Mouse (Mus musculus) left cerebral cortex, adult 8-10 months (tissue): ENCODE results near the gene Stmn1. TPM values are rescaled to one million over a fixed set of nuclear protein-coding genes. Genes with fewer than 3 reads are reported as not detected.

ENCODE experiments used
- DNase-seq, 2 experiments: peaks; one replicate each; pipeline ENCODE4 v3.0.0; 2022; ENCODE audit warnings: low spot score in 2 of 2
- total RNA-seq, 4 experiments: library from RNA; stranded (reverse); gene quantifications; 2 replicates each; pipeline ENCODE4 v1.2.4; 2022

Gene Stmn1
- 1,000 to 10,000 TPM in 1 of 4 experiments, 100 to 1,000 TPM in 3; 935 to 1,017 (median 942) TPM for total RNA-seq

- peak; percentile 86 to 97 for DNase-seq
Measured at GRCm38 (mm10) chr4:134468215-134468575, at the start of gene Stmn1. Stmn1 (plus strand) TSS chr4:134468320.

DNA sequence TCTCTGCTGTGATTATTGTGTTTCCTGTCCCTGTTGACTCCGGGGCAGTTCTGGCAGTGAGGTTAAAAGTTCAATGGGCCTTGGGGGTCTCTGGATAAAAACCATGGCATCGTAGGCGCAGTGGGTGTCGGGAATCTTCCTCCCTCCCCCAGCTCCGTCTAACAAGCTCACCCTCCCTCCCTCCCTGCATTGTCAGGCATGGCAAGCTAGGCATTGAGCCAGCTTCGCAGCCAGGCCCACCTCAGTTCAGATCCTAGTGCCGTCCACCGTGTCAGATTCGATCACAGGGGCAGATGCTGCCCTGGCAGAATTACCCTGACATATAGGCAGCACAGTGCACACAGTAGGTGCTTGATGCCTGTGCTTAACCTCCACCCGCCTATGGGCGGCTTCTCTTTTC is 46.1 kb upstream of the Stmn1 start:
- no peak for DNase-seq

- DNase-seq = no peak
Measured at GRCm38 (mm10) chr4:134423949-134424348, 44.2 kb upstream of the Stmn1 start.

DNA sequence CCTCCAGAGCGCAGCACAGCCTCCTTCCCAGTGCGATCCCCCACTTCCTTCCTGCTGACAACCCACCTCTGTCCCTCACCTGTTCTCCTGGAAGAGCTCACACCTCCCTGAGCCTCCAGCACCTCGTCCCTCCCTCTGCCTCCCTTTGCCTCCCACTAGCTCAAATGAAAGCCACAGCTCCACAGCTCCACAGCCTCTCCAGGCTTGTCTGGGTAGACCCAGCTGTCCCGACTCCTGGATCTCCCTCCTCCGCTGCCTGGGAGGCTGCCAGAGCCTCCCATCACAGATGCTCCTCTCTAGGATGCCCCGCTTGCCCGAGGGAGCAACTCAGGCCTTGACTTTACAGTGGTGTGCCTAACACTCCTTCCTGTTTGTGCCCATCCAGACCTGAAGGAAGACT is 43.0 kb upstream of the Stmn1 start:
- DNase-seq = peak in 1 of 2 experiments; percentile 72

DNA sequence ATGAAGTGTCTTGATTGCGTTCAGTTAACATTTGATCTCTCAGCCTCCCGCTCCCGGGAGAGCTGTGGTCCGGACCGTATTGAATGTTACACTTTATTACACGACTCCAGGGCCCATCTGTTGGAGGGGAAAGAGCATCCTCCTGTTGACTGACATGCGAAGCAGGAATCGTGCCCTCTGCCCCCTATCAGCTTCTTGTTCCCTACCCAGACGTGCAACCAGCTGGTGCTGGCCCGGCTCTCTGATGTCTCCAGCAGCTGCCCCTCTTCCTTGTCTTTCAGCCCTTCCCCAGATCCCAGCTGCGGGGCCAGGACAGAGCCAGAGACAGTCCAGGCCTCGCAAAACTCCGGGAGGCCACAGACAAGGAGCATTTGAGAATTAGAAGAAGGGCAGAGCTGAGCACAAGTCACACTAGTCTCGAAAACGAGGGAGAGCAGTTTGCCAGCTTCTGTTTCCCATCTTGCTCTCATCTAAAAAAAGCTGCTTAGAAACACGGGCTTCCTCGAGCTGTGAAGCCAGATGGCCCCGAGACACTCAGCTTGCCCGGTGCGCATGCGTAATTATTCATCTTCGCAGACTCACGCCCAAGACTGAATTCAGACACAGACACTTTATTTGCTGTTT is 37.6 kb upstream of the Stmn1 start:
- DNase-seq = peak in 1 of 2 experiments; percentile 97

DNA sequence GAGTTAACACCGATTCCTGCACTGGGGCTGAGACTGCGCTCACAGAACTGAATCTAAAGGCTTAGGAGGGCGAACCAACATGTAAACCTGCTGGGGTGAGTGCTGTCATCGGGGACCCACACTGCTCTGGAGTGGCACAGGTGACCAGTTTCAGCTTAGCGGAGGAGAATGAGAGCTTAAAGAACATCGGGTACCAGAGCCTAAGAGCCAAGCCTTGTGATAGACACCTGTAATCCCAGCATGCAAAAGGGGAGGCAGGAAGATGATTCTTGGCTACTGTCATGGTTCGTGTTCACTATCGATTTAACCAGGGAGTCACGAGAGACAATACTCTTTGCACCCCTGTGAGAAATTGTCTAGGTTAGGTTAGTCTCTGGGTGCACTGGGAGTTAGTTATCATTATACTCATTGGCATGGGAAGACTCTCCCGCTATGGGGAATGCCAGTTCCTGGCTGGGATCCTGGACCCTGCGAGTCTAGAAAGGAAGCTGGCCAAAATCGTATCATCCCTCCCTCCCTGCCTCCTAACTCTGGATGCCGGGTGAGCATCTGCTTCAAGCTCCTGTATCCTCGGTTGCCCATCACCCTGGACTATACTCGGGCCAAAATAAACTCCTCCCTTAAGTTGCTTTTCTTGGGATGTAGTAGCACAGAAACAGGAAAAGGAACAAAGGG is 35.3 kb upstream of the Stmn1 start:
- DNase-seq = no peak

DNA sequence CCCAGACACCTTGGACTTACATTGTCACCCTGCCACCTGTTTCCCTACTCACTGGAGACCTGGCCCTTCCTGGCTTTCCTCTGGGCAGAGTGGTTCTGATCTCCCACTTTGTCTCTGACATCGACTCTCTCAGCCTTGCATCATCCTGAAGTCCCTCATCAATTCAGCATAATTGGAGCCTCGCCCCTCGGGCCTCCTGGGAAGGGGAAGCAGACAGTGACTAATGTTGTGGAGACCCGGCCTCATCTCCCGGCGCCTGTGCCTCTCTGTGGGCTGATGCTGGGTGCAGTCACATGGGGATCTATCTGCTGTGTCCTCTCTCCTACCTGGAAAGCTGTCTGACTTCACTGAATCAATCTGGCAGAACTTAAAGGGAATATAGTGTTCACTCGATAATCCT is 31.9 kb upstream of the Stmn1 start:
- DNase-seq = no peak

- DNase-seq = no peak
Measured at GRCm38 (mm10) chr4:134436659-134437058, 31.5 kb upstream of the Stmn1 start.

DNA sequence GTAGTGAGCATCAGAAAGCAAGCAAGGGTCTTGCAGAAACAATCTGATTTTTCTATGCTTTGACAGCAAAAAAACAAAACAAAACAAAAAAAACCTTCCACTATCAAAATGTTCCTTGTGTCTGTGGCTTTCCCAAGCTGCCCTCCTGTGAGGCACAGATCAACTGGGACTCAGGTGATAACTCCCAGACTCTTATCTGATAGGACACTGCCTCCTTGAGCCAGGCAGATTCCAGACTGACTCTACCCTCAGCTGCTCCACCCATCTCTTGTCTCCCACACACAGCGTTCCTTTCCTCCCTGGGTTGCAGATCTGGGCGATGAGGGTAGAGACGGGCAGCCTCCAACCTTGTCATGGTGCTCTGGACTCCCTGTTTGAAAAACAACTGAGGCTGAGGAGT is 29.0 kb upstream of the Stmn1 start:
- DNase-seq = no peak

DNA sequence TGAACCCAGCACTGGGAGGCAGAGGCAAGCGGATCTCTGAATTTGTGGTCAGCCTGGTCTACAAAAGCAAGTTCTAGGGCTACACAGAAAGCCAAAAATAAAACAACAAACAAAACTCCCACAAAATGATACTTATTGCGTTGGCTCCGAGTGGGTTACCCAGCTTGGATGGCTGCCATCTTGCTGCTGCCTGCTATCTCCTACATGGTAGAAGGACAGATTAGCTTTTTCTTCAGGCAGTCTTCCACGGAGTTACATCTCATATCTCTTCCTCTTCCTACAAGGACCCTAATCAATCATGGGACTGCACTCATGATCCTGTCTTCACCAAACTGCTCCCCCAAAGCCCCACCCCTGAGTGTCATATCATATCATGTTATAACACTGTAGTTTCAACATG is 28.2 kb upstream of the Stmn1 start:
- DNase-seq = no peak

- DNase-seq = no peak
Measured at GRCm38 (mm10) chr4:134442216-134442615, 25.9 kb upstream of the Stmn1 start.

DNA sequence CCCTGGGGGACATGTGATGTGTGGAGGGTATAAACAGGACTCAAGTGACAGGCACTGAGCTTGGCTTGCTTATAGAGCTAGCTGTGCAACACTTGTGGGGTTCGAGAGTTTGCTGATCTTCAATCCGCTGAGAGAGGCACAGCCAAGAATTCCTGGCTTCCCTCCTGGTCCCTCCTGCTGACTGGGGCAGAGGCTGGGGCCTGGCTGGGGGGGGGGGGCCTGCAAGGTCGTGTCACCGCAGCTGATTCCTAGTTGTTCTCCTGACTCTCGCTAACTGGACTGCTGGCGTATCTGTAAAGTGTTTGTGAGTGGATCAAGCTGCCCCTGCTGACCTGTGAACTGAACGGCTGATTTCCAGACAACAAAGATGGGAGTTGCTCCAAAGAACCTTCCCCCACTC is 24.5 kb upstream of the Stmn1 start:
- no peak for DNase-seq

- peak in 1 of 2 experiments; percentile 73 for DNase-seq
Measured at GRCm38 (mm10) chr4:134444949-134445348, 23.2 kb upstream of the Stmn1 start.

DNA sequence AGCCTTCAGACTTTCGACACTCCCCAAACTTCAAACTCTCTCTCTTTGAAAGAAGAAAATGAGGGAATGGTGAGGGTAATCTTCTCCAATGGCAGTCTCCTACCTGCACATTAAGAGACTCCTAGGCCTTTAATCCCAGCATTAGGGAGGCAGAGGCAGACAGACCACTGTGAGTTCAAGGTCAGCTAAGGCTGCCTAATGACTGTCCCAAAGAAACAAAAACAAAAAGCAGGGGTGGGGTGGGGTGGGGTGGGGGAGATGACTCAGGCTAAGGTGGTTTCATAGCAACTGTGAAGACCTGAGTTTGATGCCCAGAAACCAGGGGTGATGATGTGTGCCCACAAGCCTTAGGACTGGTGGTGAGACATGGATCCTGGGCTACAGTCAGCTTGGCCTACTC is 22.6 kb upstream of the Stmn1 start:
- no peak for DNase-seq

GRCm38 (mm10) chr4:134447966-134448365 is 20.2 kb upstream of the Stmn1 start:
- DNase-seq = no peak

GRCm38 (mm10) chr4:134449595-134450391 is 18.3 kb upstream of the Stmn1 start:
- peak in 1 of 2 experiments; percentile 63 for DNase-seq

DNA sequence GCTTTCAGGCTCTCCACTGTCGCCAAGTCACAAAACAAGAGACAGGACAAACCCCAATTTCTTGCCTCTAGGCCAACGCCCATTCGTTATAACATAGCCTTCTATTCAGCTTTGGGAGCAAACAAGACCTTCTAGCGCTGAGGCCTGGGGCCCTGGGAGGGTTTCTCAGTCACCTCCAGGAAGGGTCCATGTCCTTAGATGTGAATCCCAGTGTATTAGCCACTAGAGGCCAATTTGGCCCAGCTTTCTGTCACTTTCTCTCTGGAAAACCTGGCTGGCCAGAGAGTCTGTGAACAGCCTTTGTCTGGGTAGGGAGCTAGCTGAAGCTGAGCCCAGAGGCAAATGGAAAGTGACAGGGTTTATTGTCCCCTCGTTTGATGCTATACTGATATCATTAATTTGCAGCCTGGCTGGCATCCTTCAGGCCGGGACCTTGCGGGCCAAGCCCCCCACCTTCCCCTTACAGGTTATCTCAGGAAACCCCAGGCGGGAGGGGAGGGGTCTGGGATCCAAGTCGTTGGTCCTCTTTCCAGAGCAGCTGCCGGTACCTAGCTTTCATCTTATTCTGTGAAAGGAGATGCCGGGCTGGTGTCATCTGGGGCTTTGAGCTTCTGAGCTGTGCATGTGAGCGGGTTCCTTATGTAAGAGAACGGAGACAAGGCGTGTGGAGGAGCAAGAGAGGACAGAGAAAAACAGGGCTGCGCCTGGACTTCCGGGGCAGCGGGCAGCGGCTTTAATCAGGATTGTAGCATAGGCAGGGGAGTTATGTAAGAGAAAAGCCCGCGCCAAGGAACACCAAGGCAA is 17.5 kb upstream of the Stmn1 start:
- peak; percentile 63 to 73 for DNase-seq

- no peak for DNase-seq
Measured at GRCm38 (mm10) chr4:134451484-134451883, 16.6 kb upstream of the Stmn1 start.

DNA sequence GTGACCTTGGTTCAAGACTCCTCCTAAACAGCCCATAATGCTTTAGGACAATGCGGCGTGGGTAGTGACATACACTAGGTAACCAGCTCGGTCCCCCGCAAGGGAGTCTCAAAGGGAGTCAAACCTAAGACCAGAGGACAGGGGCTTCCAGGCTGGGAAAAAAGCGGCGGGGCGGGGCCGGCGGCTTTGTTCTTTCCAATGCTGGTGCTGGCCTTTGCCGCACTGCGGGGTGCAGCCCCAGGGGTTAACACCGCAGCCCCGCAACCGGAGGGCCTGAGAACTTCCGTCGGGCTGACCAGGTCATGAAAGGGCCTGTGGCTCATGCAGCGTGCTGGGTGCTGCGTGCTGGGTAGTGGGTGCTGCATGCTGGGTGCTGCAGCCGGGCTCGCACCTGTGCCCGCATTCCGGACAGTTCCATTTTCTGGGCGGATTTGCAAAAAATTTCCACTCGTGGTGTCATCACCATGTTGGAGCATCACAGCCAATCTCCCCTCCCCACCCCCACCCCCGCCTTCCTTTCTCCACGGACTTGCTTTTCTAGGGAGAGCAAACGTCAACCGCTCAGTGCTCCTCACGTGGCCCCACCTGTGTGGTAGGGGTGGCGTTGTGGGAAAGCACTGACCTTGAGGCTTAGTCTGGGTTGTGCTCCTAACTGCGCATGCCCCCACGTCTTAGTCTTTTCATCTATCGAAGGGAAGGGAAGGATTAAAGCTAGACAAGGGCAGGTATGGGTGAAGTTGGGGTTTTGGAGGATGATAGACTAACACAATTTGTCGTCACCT is 14.3 kb upstream of the Stmn1 start:
- no peak for DNase-seq

DNA sequence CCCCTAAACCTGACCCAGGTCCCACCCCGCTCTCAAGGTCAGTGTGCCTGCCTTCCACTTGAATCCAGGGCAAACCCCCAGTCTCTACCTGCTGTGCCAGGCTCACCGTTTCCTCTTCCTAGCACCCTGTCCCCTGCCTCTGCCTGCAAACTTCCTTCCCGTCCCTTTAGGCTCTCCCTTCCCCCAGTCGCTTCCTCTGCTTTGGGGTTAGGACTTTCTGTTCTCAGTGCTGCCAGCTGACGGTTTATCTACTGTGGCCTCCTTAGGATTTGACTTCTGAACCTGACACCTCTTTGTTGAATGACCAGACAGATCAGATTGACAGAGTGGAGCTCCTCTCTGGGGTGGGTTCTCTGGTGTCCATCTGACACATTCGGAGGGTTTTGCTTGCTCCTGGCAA is 12.8 kb upstream of the Stmn1 start:
- no peak for DNase-seq
